ENCODE assay signal across 14 mouse cellular contexts in the genomic region with DNA sequence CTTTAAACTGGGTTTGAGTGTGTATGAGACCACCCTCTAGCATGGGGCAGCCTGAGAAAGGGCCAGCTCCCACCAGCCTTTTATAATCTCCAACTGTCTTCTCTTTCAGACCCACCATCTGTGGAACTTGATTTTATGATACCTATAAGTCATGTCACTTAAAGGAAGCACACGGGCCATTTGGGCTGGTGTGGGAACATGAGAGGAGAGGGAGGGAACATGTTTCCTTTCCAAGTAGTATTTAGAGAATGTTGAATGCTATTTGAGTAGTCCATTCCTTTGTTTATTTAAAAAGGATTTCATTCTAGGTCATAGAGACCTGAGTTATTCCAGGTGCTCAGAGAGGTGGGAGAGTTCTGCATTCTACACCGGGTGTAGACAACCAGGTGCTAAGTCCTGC.
"Had no signal": no experiment of that assay in that cellular context is flagged by ENCODE, and none has a peak within 500 bp of the region (broad histone marks: within the 10 kb centered on the region; RNA-seq: fewer than 3 reads in every experiment).

No protein-coding gene starts in this region.

- ATAC-seq: intestine, embryonic 15.5 days; lung, postnatal 0 days; midbrain, embryonic 15.5 days had no signal

- H3K4me2 ChIP-seq: intestine, embryonic 15.5 days; liver, embryonic 11.5 days; liver, embryonic 15.5 days; midbrain, embryonic 15.5 days had no signal

- H3K27ac ChIP-seq: intestine, embryonic 15.5 days; layer of hippocampus, adult 2 months; liver, embryonic 15.5 days; midbrain, embryonic 10.5 days; midbrain, embryonic 15.5 days had no signal

- H3K4me1 ChIP-seq: liver, embryonic 15.5 days had no signal

- H3K36me3 ChIP-seq: intestine, embryonic 15.5 days; liver, embryonic 15.5 days; midbrain, embryonic 10.5 days; midbrain, embryonic 15.5 days had no signal

- H3K9me3 ChIP-seq: intestine, embryonic 15.5 days; liver, embryonic 15.5 days; midbrain, embryonic 10.5 days; midbrain, embryonic 15.5 days had no signal

- DNase-seq: kidney, adult 18-20 months; kidney, postnatal 36 days; lung, adult 2 months; lung, postnatal 36 days; right cerebral cortex, adult 18-20 months; right cerebral cortex, postnatal 25 days; thymus, postnatal 4 days had no signal

- H3K9ac ChIP-seq: intestine, embryonic 15.5 days; liver, embryonic 15.5 days; midbrain, embryonic 15.5 days had no signal

- H3K4me3 ChIP-seq: intestine, embryonic 15.5 days; layer of hippocampus, adult 2 months; liver, embryonic 15.5 days; midbrain, embryonic 10.5 days; midbrain, embryonic 15.5 days had no signal
